Mouse (Mus musculus): ENCODE data around the gene Myo1b. TPM values are rescaled to one million over a fixed set of nuclear protein-coding genes. Genes with fewer than 3 reads are reported as not detected.

The Myo1b gene
- polyA plus RNA-seq, 1 experiment from 2014 or later: 11.5 TPM

GRCm38 (mm10) chr1:51845264-51846036 is 70.4 kb downstream of the Myo1b start:
- Histone ChIP-seq H3K36me3 (ENCODE audit: control insufficient read depth, insufficient read depth) (no peaks in the 10 kb centered on the region), H3K27me3 (ENCODE audit: control insufficient read depth, insufficient read depth, low read depth, low read length) (no peaks in the 10 kb centered on the region), H3K4me1 (ENCODE audit: control insufficient read depth, low read depth, low read length) (no peaks in the 10 kb centered on the region; the same call in 1 of the 2 replicates), H3K4me2 (ENCODE audit: low read depth, low read length) (no peak overlapping the region), H3K27ac (ENCODE audit: low read length) (no peak overlapping the region), H3K9ac (ENCODE audit: low read depth, low read length) (no peak overlapping the region), H3K4me3 (ENCODE audit: low read depth, low read length) (no peak overlapping the region), H3K9me3 (replicated peaks; ENCODE audit: control insufficient read depth, low read length) (no peaks in the 10 kb centered on the region)
- WGBS (ENCODE audit: insufficient replicate concordance): 46% methylated on average over 2 of the region's 2 CpGs
- no peak for ATAC-seq (ENCODE audit: low read depth)

GRCm38 (mm10) chr1:51837845-51838623 is 77.8 kb downstream of the Myo1b start:
- no peak overlapping the region for H3K9ac ChIP-seq (ENCODE audit: low read depth, low read length)
- no peaks in the 10 kb centered on the region for H3K4me1 ChIP-seq (ENCODE audit: control insufficient read depth, low read depth, low read length)
- no peak overlapping the region for H3K4me3 ChIP-seq (ENCODE audit: low read depth, low read length)
- no peaks in the 10 kb centered on the region for H3K27me3 ChIP-seq (ENCODE audit: control insufficient read depth, insufficient read depth, low read depth, low read length)
- no peaks in the 10 kb centered on the region for H3K36me3 ChIP-seq (ENCODE audit: control insufficient read depth, insufficient read depth)
- no peak overlapping the region for H3K27ac ChIP-seq (ENCODE audit: low read length)
- no peak overlapping the region for H3K4me2 ChIP-seq (ENCODE audit: low read depth, low read length)
- no peak for ATAC-seq (ENCODE audit: low read depth)
- no peaks in the 10 kb centered on the region for H3K9me3 ChIP-seq (replicated peaks; ENCODE audit: control insufficient read depth, low read length)
- 59% methylated on average over 11 of the region's 11 CpGs for WGBS (ENCODE audit: insufficient replicate concordance)

GRCm38 (mm10) chr1:51837311-51837710 is 78.6 kb downstream of the Myo1b start:
- H3K4me1 ChIP-seq (ENCODE audit: control insufficient read depth, low read depth, low read length): no peaks in the 10 kb centered on the region
- no peaks in the 10 kb centered on the region for H3K9me3 ChIP-seq (replicated peaks; ENCODE audit: control insufficient read depth, low read length)
- H3K4me2 ChIP-seq (ENCODE audit: low read depth, low read length): no peak overlapping the region
- H3K36me3 ChIP-seq (ENCODE audit: control insufficient read depth, insufficient read depth): no peaks in the 10 kb centered on the region
- H3K9ac ChIP-seq (ENCODE audit: low read depth, low read length): no peak overlapping the region
- H3K4me3 ChIP-seq (ENCODE audit: low read depth, low read length): no peak overlapping the region
- no peaks in the 10 kb centered on the region for H3K27me3 ChIP-seq (ENCODE audit: control insufficient read depth, insufficient read depth, low read depth, low read length)
- H3K27ac ChIP-seq (ENCODE audit: low read length): no peak overlapping the region
- WGBS (ENCODE audit: insufficient replicate concordance): 62% methylated on average over 4 of the region's 4 CpGs
- no peak for ATAC-seq (ENCODE audit: low read depth)

DNA sequence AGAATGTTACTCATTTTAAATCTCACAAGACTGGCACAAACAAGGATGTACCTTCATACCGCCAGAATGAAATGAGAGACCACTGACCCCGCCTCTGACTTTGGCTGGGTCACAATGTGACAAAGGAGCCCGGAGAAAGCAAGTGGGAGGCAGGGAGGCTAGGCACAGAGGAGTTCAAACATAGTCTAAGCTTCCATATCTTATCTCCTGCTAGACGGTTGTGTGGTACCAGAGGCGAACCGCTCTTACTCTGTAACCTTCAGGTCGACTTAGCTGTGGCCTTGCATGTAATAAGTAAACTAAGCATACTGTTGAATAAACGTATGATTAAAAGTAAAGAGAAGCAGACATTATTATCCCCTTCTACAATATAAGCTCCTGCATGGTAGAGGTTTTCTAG is 80.1 kb downstream of the Myo1b start:
- Histone ChIP-seq H3K4me2 (ENCODE audit: low read depth, low read length) (no peak overlapping the region), H3K4me3 (ENCODE audit: low read depth, low read length) (no peak overlapping the region), H3K9ac (ENCODE audit: low read depth, low read length) (no peak overlapping the region), H3K27me3 (ENCODE audit: control insufficient read depth, insufficient read depth, low read depth, low read length) (no peaks in the 10 kb centered on the region), H3K9me3 (replicated peaks; ENCODE audit: control insufficient read depth, low read length) (no peaks in the 10 kb centered on the region), H3K4me1 (ENCODE audit: control insufficient read depth, low read depth, low read length) (no peaks in the 10 kb centered on the region), H3K36me3 (ENCODE audit: control insufficient read depth, insufficient read depth) (no peaks in the 10 kb centered on the region), H3K27ac (ENCODE audit: low read length) (no peak overlapping the region)
- WGBS (ENCODE audit: insufficient replicate concordance): 47% methylated on average over 8 of the region's 8 CpGs
- ATAC-seq (ENCODE audit: low read depth): no peak

GRCm38 (mm10) chr1:51834072-51834471 is 81.8 kb downstream of the Myo1b start:
- Histone ChIP-seq H3K4me1 (ENCODE audit: control insufficient read depth, low read depth, low read length) (no peaks in the 10 kb centered on the region), H3K27ac (ENCODE audit: low read length) (no peak overlapping the region), H3K36me3 (ENCODE audit: control insufficient read depth, insufficient read depth) (no peaks in the 10 kb centered on the region), H3K9me3 (replicated peaks; ENCODE audit: control insufficient read depth, low read length) (no peaks in the 10 kb centered on the region), H3K9ac (ENCODE audit: low read depth, low read length) (no peak overlapping the region), H3K4me3 (ENCODE audit: low read depth, low read length) (no peak overlapping the region), H3K4me2 (ENCODE audit: low read depth, low read length) (no peak overlapping the region), H3K27me3 (ENCODE audit: control insufficient read depth, insufficient read depth, low read depth, low read length) (no peaks in the 10 kb centered on the region)
- WGBS (ENCODE audit: insufficient replicate concordance): 57% methylated on average over 3 of the region's 3 CpGs
- no peak for ATAC-seq (ENCODE audit: low read depth)

DNA sequence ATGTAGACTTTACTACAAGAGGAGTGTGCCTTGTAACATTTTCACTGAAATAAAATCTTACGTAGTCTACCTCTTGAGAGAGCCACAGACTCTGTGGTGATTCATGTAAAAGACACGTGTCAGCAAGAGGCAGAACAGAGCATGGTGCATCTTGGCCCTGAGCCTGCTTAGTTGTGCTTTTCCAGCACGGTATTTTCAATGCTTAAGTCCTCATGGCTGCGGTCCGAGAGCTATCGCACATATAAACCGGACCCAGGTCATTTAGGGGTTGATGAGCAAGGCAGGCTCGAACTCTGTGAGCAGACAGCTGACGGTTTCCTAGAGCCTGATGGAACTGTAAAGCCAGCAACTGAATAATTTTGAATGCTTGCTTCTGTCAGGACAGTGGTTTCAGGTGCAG is 86.5 kb downstream of the Myo1b start:
- Histone ChIP-seq H3K4me3 (ENCODE audit: low read depth, low read length) (no peak overlapping the region), H3K9me3 (replicated peaks; ENCODE audit: control insufficient read depth, low read length) (no peaks in the 10 kb centered on the region), H3K4me1 (ENCODE audit: control insufficient read depth, low read depth, low read length) (no peaks in the 10 kb centered on the region), H3K4me2 (ENCODE audit: low read depth, low read length) (no peak overlapping the region), H3K36me3 (ENCODE audit: control insufficient read depth, insufficient read depth) (no peaks in the 10 kb centered on the region), H3K9ac (ENCODE audit: low read depth, low read length) (no peak overlapping the region), H3K27ac (ENCODE audit: low read length) (no peak overlapping the region), H3K27me3 (ENCODE audit: control insufficient read depth, insufficient read depth, low read depth, low read length) (no peaks in the 10 kb centered on the region)
- no peak for ATAC-seq (ENCODE audit: low read depth)
- 68% methylated on average over 9 of the region's 9 CpGs for WGBS (ENCODE audit: insufficient replicate concordance)

DNA sequence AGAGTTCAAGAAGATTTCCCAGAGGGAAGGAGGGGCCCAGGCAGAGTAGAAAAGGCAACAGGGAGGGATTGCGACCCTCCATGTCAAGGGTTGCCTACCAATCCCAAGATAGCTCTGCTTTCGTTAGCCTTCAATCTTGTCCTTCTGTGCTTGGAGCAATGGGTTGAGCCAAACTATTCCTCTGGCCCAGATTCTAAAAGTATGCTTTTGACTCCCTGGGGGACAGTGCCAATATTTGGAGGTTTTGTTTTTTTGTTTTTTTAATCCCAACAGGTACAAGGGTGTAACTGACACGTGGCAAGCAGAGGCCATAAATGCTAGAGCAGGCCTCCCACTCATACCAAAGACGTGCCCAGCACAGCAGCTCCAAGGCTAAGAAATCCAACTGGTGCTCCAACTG is 93.3 kb downstream of the Myo1b start:
- H3K4me3 ChIP-seq (ENCODE audit: low read depth, low read length): no peak overlapping the region
- no peak for ATAC-seq (ENCODE audit: low read depth)
- H3K4me1 ChIP-seq (ENCODE audit: control insufficient read depth, low read depth, low read length): no peaks in the 10 kb centered on the region
- no peak overlapping the region for H3K4me2 ChIP-seq (ENCODE audit: low read depth, low read length)
- H3K27me3 ChIP-seq (ENCODE audit: control insufficient read depth, insufficient read depth, low read depth, low read length): no peaks in the 10 kb centered on the region
- no peaks in the 10 kb centered on the region for H3K9me3 ChIP-seq (replicated peaks; ENCODE audit: control insufficient read depth, low read length)
- 75% methylated on average over 4 of the region's 4 CpGs for WGBS (ENCODE audit: insufficient replicate concordance)
- H3K27ac ChIP-seq (ENCODE audit: low read length): no peak overlapping the region
- no peaks in the 10 kb centered on the region for H3K36me3 ChIP-seq (ENCODE audit: control insufficient read depth, insufficient read depth)
- H3K9ac ChIP-seq (ENCODE audit: low read depth, low read length): no peak overlapping the region

DNA sequence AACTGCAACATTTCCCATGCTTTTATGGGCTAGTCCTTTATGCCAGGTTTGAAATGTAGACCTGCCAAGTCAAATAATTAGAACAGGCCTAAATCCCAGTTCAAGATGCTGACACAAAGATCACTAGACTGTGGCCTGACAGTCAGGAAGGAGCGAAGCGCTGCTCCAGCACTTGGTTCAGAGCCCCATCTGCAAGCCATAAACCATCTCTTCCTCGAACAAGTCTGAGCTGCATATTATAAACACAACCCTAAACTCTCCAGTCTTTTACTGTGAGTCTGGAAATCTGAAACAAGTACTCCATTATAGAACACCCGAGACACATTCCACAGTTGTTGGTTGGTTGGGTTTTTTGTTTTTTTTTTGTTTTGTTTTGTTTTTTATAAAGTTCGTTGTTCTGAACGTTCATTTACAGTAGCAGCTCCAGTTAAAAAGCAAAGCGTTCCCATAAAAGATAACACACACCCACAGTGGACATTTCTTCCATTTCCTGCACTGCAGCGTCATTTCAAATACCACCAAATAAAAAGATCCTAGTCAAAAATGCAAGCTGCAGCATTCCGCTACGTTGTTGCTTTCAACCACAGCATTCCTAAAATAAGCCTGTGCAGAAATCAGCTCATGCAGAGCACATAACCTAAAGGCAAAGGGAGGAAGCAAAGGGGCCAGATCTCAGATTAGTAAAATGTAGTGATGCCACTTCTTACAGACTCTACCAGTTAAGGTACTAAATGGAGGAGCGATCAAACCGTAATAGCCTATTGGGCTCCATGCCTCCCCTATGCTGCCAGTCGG is 94.0 kb downstream of the Myo1b start:
- H3K4me2 ChIP-seq (ENCODE audit: low read depth, low read length): no peak overlapping the region
- no peak for ATAC-seq (ENCODE audit: low read depth)
- no peak overlapping the region for H3K27ac ChIP-seq (ENCODE audit: low read length)
- 72% methylated on average over 13 of the region's 13 CpGs for WGBS (ENCODE audit: insufficient replicate concordance)
- H3K27me3 ChIP-seq (ENCODE audit: control insufficient read depth, insufficient read depth, low read depth, low read length): no peaks in the 10 kb centered on the region
- no peak overlapping the region for H3K9ac ChIP-seq (ENCODE audit: low read depth, low read length)
- H3K9me3 ChIP-seq (replicated peaks; ENCODE audit: control insufficient read depth, low read length): no peaks in the 10 kb centered on the region
- no peak overlapping the region for H3K4me3 ChIP-seq (ENCODE audit: low read depth, low read length)
- H3K36me3 ChIP-seq (ENCODE audit: control insufficient read depth, insufficient read depth): no peaks in the 10 kb centered on the region
- no peaks in the 10 kb centered on the region for H3K4me1 ChIP-seq (ENCODE audit: control insufficient read depth, low read depth, low read length)
